Mouse (Mus musculus): ENCODE measurements at regions not wholly inside any gene's neighbourhood (a gene's known extent, or its start where the extent isn't known, plus 50 kb on each side); places are given as distances from the start of the nearest gene placed in this dataset.

GRCm38 (mm10) chr2:78986984-78987383 lies 119.1 kb downstream of the Ube2e3 start:
- Histone ChIP-seq H3K4me1 (ENCODE audit: control insufficient read depth, insufficient read depth) (0 out of 2 replicates have a peak, but pooled peaks cover 4% of the 10 kb centered on the region), H3K4me3 (ENCODE audit: low read depth, low read length) (no peak overlapping the region), H3K9ac (replicated peaks; ENCODE audit: low read depth, low read length) (no peak overlapping the region), H3K36me3 (replicated peaks; ENCODE audit: control insufficient read depth, insufficient read depth, low read length) (no peaks in the 10 kb centered on the region), H3K4me2 (ENCODE audit: low read depth, low read length) (no peak overlapping the region), H3K27ac (ENCODE audit: low read depth) (no peak overlapping the region), H3K9me3 (replicated peaks; ENCODE audit: control insufficient read depth, low read length) (no peaks in the 10 kb centered on the region), H3K27me3 (ENCODE audit: control insufficient read depth, insufficient read depth, low read length) (no peaks in the 10 kb centered on the region)
- WGBS: 80% methylated on average over 7 of the region's 7 CpGs
- ATAC-seq (ENCODE audit: insufficient read depth, low read depth): no peak
- no peak for TF ChIP-seq EP300 (IDR thresholded peaks at IDR 0.05; ENCODE audit: low read depth)
- TF ChIP-seq CTCF (IDR thresholded peaks at IDR 0.05; ENCODE audit: low read depth): no peak
- DNase-seq (ENCODE audit: low spot score): no peak

- 0 out of 2 replicates have a peak, but pooled peaks cover 4% of the 10 kb centered on the region for H3K4me1 ChIP-seq (ENCODE audit: control insufficient read depth, insufficient read depth)
- DNase-seq (ENCODE audit: low spot score) (no peak), ATAC-seq (ENCODE audit: insufficient read depth, low read depth) (no peak)
- H3K27ac ChIP-seq (ENCODE audit: low read depth): no peak overlapping the region
- no peak overlapping the region for H3K9ac ChIP-seq (replicated peaks; ENCODE audit: low read depth, low read length)
- no peaks in the 10 kb centered on the region for H3K9me3 ChIP-seq (replicated peaks; ENCODE audit: control insufficient read depth, low read length)
- H3K4me3 ChIP-seq (ENCODE audit: low read depth, low read length): no peak overlapping the region
- TF ChIP-seq EP300 (IDR thresholded peaks at IDR 0.05; ENCODE audit: low read depth) (no peak), CTCF (IDR thresholded peaks at IDR 0.05; ENCODE audit: low read depth) (no peak)
- H3K4me2 ChIP-seq (ENCODE audit: low read depth, low read length): no peak overlapping the region
- H3K36me3 ChIP-seq (replicated peaks; ENCODE audit: control insufficient read depth, insufficient read depth, low read length): no peaks in the 10 kb centered on the region
- no peaks in the 10 kb centered on the region for H3K27me3 ChIP-seq (ENCODE audit: control insufficient read depth, insufficient read depth, low read length)
- WGBS: 92% methylated on average over 3 of the region's 3 CpGs
These were observed 119.5 kb downstream of the Ube2e3 start for GRCm38 (mm10) chr2:78987388-78987787.

DNA sequence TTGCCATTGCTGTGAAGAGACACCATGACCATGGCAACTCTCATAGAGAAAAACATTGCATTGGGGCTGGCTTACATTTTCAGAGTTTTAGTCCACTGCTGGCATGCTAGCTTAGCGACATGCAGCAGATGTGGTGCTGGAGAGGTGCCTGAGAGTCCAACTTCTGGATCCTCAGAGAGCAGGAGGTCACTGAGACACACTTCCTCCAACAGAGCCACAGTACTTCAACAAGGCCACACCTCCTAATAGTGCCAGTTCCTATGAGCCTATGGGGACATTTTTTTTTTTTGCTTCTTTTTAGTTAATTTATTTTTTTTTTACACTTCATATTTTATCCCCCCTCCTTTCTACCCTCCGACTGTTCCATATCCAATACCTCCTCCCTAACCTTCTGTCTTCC lies 120.3 kb downstream of the Ube2e3 start:
- DNase-seq (ENCODE audit: low spot score) (no peak), ATAC-seq (ENCODE audit: insufficient read depth, low read depth) (no peak)
- Histone ChIP-seq H3K4me1 (ENCODE audit: control insufficient read depth, insufficient read depth) (0 out of 2 replicates have a peak, but pooled peaks cover 4% of the 10 kb centered on the region), H3K4me2 (ENCODE audit: low read depth, low read length) (no peak overlapping the region), H3K4me3 (ENCODE audit: low read depth, low read length) (no peak overlapping the region), H3K9ac (replicated peaks; ENCODE audit: low read depth, low read length) (no peak overlapping the region), H3K36me3 (replicated peaks; ENCODE audit: control insufficient read depth, insufficient read depth, low read length) (no peaks in the 10 kb centered on the region), H3K9me3 (replicated peaks; ENCODE audit: control insufficient read depth, low read length) (no peaks in the 10 kb centered on the region), H3K27me3 (ENCODE audit: control insufficient read depth, insufficient read depth, low read length) (no peaks in the 10 kb centered on the region), H3K27ac (ENCODE audit: low read depth) (no peak overlapping the region)
- no peak for TF ChIP-seq EP300 (IDR thresholded peaks at IDR 0.05; ENCODE audit: low read depth)
- no peak for TF ChIP-seq CTCF (IDR thresholded peaks at IDR 0.05; ENCODE audit: low read depth)
- WGBS: 86% methylated on average over 2 of the region's 2 CpGs

DNA sequence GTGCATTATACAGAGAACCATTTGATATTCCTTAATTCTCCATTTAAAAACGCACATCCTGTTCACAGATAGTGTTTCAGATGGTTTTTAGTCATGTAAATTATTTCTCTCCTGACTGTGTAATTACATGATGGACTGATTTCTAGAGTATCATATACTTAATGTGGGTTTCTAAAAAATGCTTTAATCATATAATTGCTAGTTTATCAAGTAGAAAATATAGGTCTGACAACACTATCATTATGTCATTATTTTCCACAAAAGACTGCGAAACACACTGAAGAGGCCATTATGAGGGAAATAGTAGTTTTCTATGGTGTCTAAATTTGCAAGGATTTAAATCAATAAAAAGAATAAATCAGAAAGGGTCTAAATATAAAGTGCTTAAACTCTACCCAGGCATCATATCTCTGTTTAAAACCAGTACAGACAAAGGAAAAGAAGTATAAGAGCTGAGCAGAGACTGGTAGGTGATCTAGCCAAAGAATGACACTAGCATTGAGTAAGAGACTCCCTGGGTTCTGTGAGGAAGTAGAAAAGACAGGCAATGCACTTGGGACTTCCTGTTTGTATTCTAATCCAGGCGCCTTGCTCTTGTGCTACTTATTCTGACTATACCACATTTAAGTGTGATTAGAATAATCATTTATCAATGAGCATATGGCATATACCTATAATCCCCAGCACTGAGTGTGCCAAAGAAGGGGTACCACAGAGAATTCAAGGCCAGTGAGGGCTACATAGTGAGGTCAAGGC lies 127.1 kb downstream of the Ube2e3 start:
- H3K27me3 ChIP-seq (ENCODE audit: control insufficient read depth, insufficient read depth, low read length): no peaks in the 10 kb centered on the region
- no peak overlapping the region for H3K27ac ChIP-seq (ENCODE audit: low read depth)
- 81% methylated on average over 3 of the region's 3 CpGs for WGBS
- no peaks in the 10 kb centered on the region for H3K9me3 ChIP-seq (replicated peaks; ENCODE audit: control insufficient read depth, low read length)
- TF ChIP-seq EP300 (IDR thresholded peaks at IDR 0.05; ENCODE audit: low read depth): no peak
- TF ChIP-seq CTCF (IDR thresholded peaks at IDR 0.05; ENCODE audit: low read depth): no peak
- H3K4me1 ChIP-seq (ENCODE audit: control insufficient read depth, insufficient read depth): 0 out of 2 replicates have a peak, but pooled peaks cover 4% of the 10 kb centered on the region
- ATAC-seq (ENCODE audit: insufficient read depth, low read depth) (no peak), DNase-seq (ENCODE audit: low spot score) (no peak)
- H3K4me2 ChIP-seq (ENCODE audit: low read depth, low read length): no peak overlapping the region
- no peak overlapping the region for H3K9ac ChIP-seq (replicated peaks; ENCODE audit: low read depth, low read length)
- no peaks in the 10 kb centered on the region for H3K36me3 ChIP-seq (replicated peaks; ENCODE audit: control insufficient read depth, insufficient read depth, low read length)
- no peak overlapping the region for H3K4me3 ChIP-seq (ENCODE audit: low read depth, low read length)

GRCm38 (mm10) chr2:78998637-78999036 lies 130.7 kb downstream of the Ube2e3 start:
- DNase-seq (ENCODE audit: low spot score) (no peak), ATAC-seq (ENCODE audit: insufficient read depth, low read depth) (no peak)
- Histone ChIP-seq H3K27me3 (ENCODE audit: control insufficient read depth, insufficient read depth, low read length) (no peaks in the 10 kb centered on the region), H3K27ac (ENCODE audit: low read depth) (no peak overlapping the region), H3K9me3 (replicated peaks; ENCODE audit: control insufficient read depth, low read length) (no peaks in the 10 kb centered on the region), H3K4me1 (ENCODE audit: control insufficient read depth, insufficient read depth) (no peaks in the 10 kb centered on the region), H3K4me2 (ENCODE audit: low read depth, low read length) (no peak overlapping the region), H3K36me3 (replicated peaks; ENCODE audit: control insufficient read depth, insufficient read depth, low read length) (no peaks in the 10 kb centered on the region), H3K4me3 (ENCODE audit: low read depth, low read length) (no peak overlapping the region), H3K9ac (replicated peaks; ENCODE audit: low read depth, low read length) (no peak overlapping the region)
- TF ChIP-seq EP300 (IDR thresholded peaks at IDR 0.05; ENCODE audit: low read depth) (no peak), CTCF (IDR thresholded peaks at IDR 0.05; ENCODE audit: low read depth) (no peak)
- 93% methylated on average over 8 of the region's 8 CpGs for WGBS

GRCm38 (mm10) chr2:78999410-78999809 lies 131.5 kb downstream of the Ube2e3 start:
- Histone ChIP-seq H3K27me3 (ENCODE audit: control insufficient read depth, insufficient read depth, low read length) (no peaks in the 10 kb centered on the region), H3K9ac (replicated peaks; ENCODE audit: low read depth, low read length) (no peak overlapping the region), H3K4me2 (ENCODE audit: low read depth, low read length) (no peak overlapping the region), H3K27ac (ENCODE audit: low read depth) (no peak overlapping the region), H3K36me3 (replicated peaks; ENCODE audit: control insufficient read depth, insufficient read depth, low read length) (no peaks in the 10 kb centered on the region), H3K4me1 (ENCODE audit: control insufficient read depth, insufficient read depth) (no peaks in the 10 kb centered on the region), H3K9me3 (replicated peaks; ENCODE audit: control insufficient read depth, low read length) (no peaks in the 10 kb centered on the region), H3K4me3 (ENCODE audit: low read depth, low read length) (no peak overlapping the region)
- ATAC-seq (ENCODE audit: insufficient read depth, low read depth) (no peak), DNase-seq (ENCODE audit: low spot score) (no peak)
- TF ChIP-seq CTCF (IDR thresholded peaks at IDR 0.05; ENCODE audit: low read depth) (no peak), EP300 (IDR thresholded peaks at IDR 0.05; ENCODE audit: low read depth) (no peak)
- 59% methylated on average over 4 of the region's 4 CpGs for WGBS
